Mouse (Mus musculus) stomach, postnatal 0 days (tissue): ENCODE measurements around the gene Prkce.

ENCODE experiments used
- CTCF ChIP-seq: IDR thresholded peaks from 2 replicates; pipeline ENCODE4 v1.5.1; 2016; ENCODE audit warnings: antibody characterized with exemption, low read depth, mild to moderate bottlenecking, moderate library complexity
- EP300 ChIP-seq: optimal IDR thresholded peaks from 2 replicates; pipeline ENCODE3; 2016; ENCODE audit warnings: antibody characterized with exemption

DNA sequence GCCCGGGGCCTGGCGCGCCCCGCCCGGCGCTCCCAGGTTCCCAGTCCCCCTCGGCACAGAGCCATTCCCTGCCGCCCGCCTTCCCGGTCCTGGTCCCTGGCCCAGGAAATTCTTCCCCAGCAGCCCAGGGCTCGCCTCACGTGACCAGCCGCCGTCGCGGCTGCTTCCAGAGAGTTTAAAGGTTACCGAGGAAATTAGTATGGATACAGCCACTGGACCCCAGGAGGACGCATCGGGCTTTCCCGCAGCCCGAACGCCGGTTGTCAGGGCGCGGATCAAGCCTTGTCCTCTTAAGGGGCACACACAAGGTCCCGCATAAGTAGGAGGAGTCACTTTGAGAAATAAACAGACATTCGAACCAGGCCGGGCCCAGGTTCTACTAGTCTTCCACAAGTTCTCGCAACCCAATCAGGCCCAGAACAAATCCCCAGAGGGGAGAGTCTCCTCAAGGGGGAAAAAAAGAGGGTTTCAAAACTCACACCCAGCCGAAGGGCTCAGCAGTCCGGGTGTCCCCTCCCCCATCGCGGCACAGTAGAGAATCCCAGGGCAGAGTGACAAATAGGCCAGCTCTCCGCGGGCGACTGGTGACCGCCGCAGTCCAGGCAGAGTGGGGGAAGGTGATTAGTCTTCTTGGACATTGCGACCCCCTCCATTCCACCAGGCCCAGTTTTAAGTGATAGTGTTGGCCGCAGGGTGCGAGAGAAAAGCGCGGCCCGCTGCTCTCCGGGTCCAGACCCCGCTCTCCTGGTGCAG, 842 bp upstream of the Prkce start:
- TF ChIP-seq CTCF (no peak), EP300 (no peak)
